Mouse (Mus musculus) heart, embryonic 10.5 days (tissue): ENCODE data around the gene Mogs. TPM values are rescaled to one million over a fixed set of nuclear protein-coding genes. Genes with fewer than 3 reads are reported as not detected.

Experiments
- DNase-seq: peaks from one replicate; pipeline ENCODE4 v3.0.0-alpha.2; 2017; ENCODE audit warnings: low spot score
- H3K27ac ChIP-seq: fragments of 300-500 bp; sonication (generic); 2 replicates; pipeline ENCODE4 v1.5.1; 2016; ENCODE audit warnings: mild to moderate bottlenecking
- H3K27me3 ChIP-seq: fragments of 300-500 bp; sonication (generic); 2 replicates; pipeline ENCODE4 v1.6.1; 2016; ENCODE audit warnings: mild to moderate bottlenecking; ENCODE audit not compliant: poor library complexity, insufficient read depth, severe bottlenecking
- H3K36me3 ChIP-seq: fragments of 300-500 bp; sonication (generic); 2 replicates; pipeline ENCODE4 v1.6.1; 2016; ENCODE audit warnings: mild to moderate bottlenecking, moderate library complexity
- H3K4me1 ChIP-seq: fragments of 300-500 bp; sonication (generic); 2 replicates; pipeline ENCODE4 v1.6.1; 2016; ENCODE audit warnings: mild to moderate bottlenecking
- H3K4me3 ChIP-seq: fragments of 300-500 bp; sonication (generic); 2 replicates; pipeline ENCODE4 v1.5.1; 2016; ENCODE audit warnings: mild to moderate bottlenecking, moderate library complexity
- H3K9me3 ChIP-seq: fragments of 300-500 bp; sonication (generic); 2 replicates; pipeline ENCODE4 v1.6.1; 2016; ENCODE audit warnings: mild to moderate bottlenecking, moderate library complexity
- WGBS: fragments of 180-500 bp; shearing (Covaris S2); methylation state at CpG from one replicate; pipeline ENCODE4 v1.1.7; 2016; 5-methylcytosine and 5-hydroxymethylcytosine counted together
- polyA plus RNA-seq: library from polyadenylated mRNA; unstranded; fragments of >200 nt; fragmentation: Nextera tagmentation; extraction: Ambion mirVana; gene quantifications from 2 replicates; pipeline ENCODE4 v1.2.1, GENCODE M21; 2016

Gene Mogs
- polyA plus RNA-seq, 1 experiment from 2014 or later: 42.5 TPM

DNA sequence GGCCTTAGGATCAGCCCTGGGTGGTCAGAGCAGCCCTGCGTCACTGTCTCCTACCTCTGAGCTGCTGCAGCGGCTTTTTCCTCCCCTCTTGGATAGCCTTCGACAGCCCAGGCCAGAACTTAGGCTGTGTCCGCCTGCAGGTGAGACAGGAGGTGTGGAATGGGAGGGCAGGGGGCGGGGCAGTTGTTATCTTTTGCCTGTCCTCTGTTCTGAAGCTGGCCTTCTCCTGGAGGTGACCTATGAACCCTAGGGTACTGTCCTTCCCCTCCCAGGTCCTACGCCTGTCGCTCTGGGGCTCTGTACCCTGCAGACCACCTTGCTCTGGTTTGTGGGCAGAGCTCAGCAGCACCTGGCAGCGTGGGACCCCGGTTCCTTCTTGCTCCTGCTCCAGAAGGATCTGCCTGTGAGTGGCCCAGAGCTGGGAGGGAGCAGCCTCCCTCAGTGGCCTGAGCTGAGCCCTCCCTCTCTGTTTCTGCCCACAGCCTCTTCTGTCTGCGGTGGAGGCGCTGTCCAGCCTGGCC is 12.1 kb upstream of the Mogs start:
- peaks cover 11% of the 10 kb centered on the region; the same call in 1 of the 2 replicates for H3K36me3 ChIP-seq
- 35% methylated on average over 11 of the region's 11 CpGs for WGBS
- H3K4me3 ChIP-seq: peak overlapping the region; percentile 79
- peaks cover 34% of the 10 kb centered on the region for H3K4me1 ChIP-seq
- peaks cover 20% of the 10 kb centered on the region; the same call in 1 of the 2 replicates for H3K27me3 ChIP-seq
- no peak for DNase-seq
- H3K9me3 ChIP-seq: no peaks in the 10 kb centered on the region
- H3K27ac ChIP-seq: no peak overlapping the region

GRCm38 (mm10) chr6:83104158-83104557 is 11.1 kb upstream of the Mogs start:
- WGBS: 87% methylated on average over 4 of the region's 4 CpGs
- DNase-seq: no peak
- H3K27ac ChIP-seq: no peak overlapping the region

GRCm38 (mm10) chr6:83107566-83108400 is 7.5 kb upstream of the Mogs start:
- peak overlapping the region; percentile 97 for H3K4me3 ChIP-seq
- no peaks in the 10 kb centered on the region for H3K9me3 ChIP-seq
- peak overlapping the region; percentile 98 for H3K27ac ChIP-seq
- peaks cover 9% of the 10 kb centered on the region; the same call in 1 of the 2 replicates for H3K27me3 ChIP-seq
- peak; percentile 93 for DNase-seq
- peaks cover 20% of the 10 kb centered on the region for H3K36me3 ChIP-seq
- peaks cover 29% of the 10 kb centered on the region for H3K4me1 ChIP-seq
- 32% methylated on average over 13 of the region's 13 CpGs for WGBS

More at GRCm38 (mm10) chr6:83104158-83104557, 11.1 kb upstream of the Mogs start:
- H3K9me3 ChIP-seq: no peaks in the 10 kb centered on the region
- peaks cover 13% of the 10 kb centered on the region; the same call in 1 of the 2 replicates for H3K27me3 ChIP-seq
- no peak overlapping the region for H3K4me3 ChIP-seq
- H3K36me3 ChIP-seq: peaks cover 11% of the 10 kb centered on the region; the same call in 1 of the 2 replicates
- peaks cover 39% of the 10 kb centered on the region for H3K4me1 ChIP-seq

- H3K9me3 ChIP-seq: no peaks in the 10 kb centered on the region
- WGBS: under 1% methylated on average over 76 of the region's 76 CpGs
- H3K4me3 ChIP-seq: peak within 1 kb of the TSS; percentile 97
- peak within 1 kb of the TSS; percentile 98 for H3K27ac ChIP-seq
- H3K4me1 ChIP-seq: peaks cover 21% of the 10 kb centered on the region
- peaks cover 20% of the 10 kb centered on the region for H3K36me3 ChIP-seq
- DNase-seq: peak; percentile 93
- H3K27me3 ChIP-seq: no peaks in the 10 kb centered on the region
These were observed 6.3 kb upstream of the Mogs start, which contains the start of gene Mrpl53 for GRCm38 (mm10) chr6:83108762-83109668. TSS of gene Mrpl53 (plus strand) at chr6:83109040.

DNA sequence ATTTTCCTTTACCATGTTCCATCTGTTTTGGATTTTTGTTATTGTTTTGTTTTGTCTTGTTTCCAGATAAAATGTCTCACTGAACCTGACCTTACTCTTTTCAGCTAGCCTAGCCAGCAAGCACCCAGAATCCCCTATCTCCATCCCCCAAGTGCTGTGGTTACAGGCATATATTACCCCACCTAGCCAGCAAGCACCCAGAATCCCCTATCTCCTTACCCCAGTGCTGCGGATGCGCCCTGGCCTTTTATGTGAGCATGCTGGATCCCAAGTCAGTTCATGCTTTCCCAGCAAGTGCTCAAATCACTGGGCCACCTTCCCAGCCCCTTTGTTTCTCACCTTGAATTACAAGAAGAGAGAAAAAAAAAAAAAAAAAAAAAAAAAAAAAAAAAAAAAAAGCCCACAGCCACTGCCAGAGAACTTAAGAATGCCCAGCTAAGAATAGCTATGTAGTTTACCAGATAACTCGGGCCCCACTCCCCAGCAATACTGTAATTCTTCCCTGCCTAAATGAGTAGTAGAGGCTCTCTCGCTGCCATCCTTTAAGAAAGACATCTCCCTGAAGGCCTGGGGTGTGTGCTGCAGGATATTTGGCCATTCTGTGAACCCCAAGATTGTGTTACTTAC is 3.7 kb upstream of the Mogs start:
- Histone ChIP-seq H3K9me3 (no peaks in the 10 kb centered on the region), H3K4me1 (peaks cover 35% of the 10 kb centered on the region), H3K36me3 (peaks cover 17% of the 10 kb centered on the region), H3K27me3 (no peaks in the 10 kb centered on the region), H3K4me3 (no peak overlapping the region), H3K27ac (no peak overlapping the region)
- DNase-seq: no peak
- WGBS: 80% methylated on average over 4 of the region's 4 CpGs

DNA sequence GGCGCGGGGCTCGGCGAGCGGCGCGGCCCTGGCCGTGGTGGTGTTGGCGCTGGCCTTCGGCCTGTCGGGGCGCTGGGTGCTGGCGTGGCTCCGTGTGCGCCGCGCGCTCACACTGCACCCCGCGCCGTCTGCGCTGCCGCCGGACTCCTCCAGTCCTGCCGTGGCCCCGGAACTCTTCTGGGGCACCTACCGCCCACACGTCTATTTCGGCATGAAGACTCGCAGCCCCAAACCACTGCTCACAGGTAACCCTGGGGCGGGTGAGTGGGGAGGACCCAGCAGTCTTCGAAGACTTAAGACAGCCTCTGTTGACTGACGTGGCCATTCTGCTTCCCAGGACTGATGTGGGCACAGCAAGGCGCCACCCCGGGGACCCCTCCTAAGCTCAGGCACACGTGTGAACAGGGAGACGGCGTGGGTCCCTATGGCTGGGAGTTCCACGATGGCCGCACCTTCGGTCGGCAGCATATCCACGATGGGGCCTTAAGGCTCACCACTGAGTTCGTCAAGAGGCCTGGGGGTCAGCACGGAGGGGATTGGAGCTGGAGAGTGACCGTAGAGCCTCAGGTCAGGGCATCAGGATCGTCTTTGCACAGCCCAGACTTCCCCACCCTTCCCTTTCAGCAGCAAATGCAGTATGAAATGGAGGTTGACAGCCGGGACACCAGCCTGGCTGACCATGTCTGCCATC is 531 bp downstream of the Mogs start:
- peaks cover 44% of the 10 kb centered on the region for H3K4me1 ChIP-seq

DNA sequence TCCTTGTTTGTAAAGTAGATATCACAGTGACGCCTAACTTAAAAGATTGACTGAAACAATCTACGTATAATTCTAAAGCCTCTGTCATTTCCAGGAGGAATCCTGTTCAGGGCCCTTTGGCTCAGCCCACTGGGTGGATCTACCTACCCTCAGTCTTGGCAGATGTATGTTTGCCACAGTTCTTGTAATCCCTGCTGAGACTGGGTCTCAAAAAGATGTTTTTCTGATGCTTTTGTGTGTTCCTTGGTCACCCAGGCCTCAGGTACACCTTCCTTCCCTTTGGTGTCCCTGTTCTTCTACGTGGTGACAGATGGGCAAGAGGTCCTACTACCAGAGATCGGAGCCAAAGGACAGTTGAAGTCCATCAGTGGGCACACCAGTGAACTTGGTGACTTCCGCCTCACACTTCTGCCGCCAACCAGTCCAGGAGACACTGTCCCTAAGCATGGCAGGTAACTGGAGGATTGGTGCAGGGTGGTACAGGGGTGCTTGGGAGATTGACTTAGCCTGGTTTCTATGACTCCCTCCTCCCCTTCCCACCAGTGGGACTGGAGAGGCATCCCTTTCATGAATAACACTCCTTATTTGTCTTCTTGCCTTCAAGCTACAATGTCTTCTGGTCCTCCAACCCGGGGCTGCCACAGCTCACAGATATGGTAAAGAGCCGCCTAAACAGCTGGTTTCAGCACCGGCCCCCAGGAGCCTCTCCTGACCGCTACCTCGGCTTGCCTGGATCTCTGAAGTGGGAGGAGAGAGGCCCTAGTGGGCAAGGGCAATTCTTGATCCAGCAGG is 1.3 kb downstream of the Mogs start:
- Histone ChIP-seq H3K4me1 (peaks cover 43% of the 10 kb centered on the region), H3K27ac (peak overlapping the region; percentile 89)
- 76% methylated on average over 11 of the region's 11 CpGs for WGBS

More for the DNA sequence above, 531 bp downstream of the Mogs start:
- Histone ChIP-seq H3K27me3 (no peaks in the 10 kb centered on the region), H3K27ac (peak overlapping the region; percentile 89), H3K9me3 (no peaks in the 10 kb centered on the region), H3K4me3 (peak overlapping the region; percentile 92), H3K36me3 (peaks cover 32% of the 10 kb centered on the region)
- no peak for DNase-seq
- 3% methylated on average over 46 of the region's 48 CpGs for WGBS

DNA sequence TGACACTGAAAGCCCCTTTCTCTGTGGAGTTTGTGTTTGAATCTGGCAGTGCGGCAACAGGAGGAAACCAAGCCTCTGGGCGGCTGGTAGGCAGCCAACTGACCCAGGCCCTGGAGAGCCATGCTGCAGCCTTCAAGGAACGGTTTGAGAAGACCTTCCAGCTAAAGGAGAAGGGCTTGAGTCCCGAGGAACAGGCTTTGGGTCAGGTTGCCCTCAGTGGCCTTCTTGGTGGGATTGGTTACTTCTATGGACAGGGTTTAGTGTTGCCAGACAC is 1.8 kb downstream of the Mogs start:
- Histone ChIP-seq H3K4me1 (peaks cover 45% of the 10 kb centered on the region), H3K36me3 (peaks cover 30% of the 10 kb centered on the region), H3K27ac (no peak overlapping the region), H3K4me3 (0 out of 2 replicates have a peak overlapping the region, but pooled peaks have one; percentile 92), H3K27me3 (no peaks in the 10 kb centered on the region), H3K9me3 (no peaks in the 10 kb centered on the region)
- WGBS: 81% methylated on average over 4 of the region's 4 CpGs
- no peak for DNase-seq

More for the DNA sequence above, 1.3 kb downstream of the Mogs start:
- H3K27me3 ChIP-seq: no peaks in the 10 kb centered on the region
- peak overlapping the region; percentile 92 for H3K4me3 ChIP-seq
- DNase-seq: no peak
- peaks cover 30% of the 10 kb centered on the region for H3K36me3 ChIP-seq
- H3K9me3 ChIP-seq: no peaks in the 10 kb centered on the region

DNA sequence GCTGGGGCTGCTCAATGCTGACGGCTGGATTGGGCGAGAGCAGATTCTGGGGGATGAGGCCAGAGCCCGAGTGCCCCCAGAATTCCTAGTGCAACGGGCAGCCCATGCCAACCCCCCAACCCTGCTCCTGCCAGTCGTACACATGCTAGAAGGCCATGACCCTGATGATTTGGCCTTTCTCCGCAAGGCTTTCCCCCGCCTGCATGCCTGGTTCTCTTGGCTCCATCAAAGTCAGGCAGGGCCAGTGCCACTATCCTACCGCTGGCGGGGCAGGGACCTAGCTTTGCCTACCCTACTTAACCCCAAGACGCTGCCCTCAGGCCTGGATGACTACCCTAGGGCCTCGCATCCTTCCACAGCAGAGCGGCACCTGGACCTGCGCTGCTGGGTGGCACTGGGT is 2.3 kb downstream of the Mogs start:
- no peaks in the 10 kb centered on the region for H3K9me3 ChIP-seq
- peaks cover 50% of the 10 kb centered on the region for H3K4me1 ChIP-seq
- no peak for DNase-seq
- no peak overlapping the region for H3K4me3 ChIP-seq
- WGBS: 92% methylated on average over 13 of the region's 13 CpGs
- no peaks in the 10 kb centered on the region for H3K27me3 ChIP-seq
- H3K27ac ChIP-seq: no peak overlapping the region
- H3K36me3 ChIP-seq: peaks cover 30% of the 10 kb centered on the region

DNA sequence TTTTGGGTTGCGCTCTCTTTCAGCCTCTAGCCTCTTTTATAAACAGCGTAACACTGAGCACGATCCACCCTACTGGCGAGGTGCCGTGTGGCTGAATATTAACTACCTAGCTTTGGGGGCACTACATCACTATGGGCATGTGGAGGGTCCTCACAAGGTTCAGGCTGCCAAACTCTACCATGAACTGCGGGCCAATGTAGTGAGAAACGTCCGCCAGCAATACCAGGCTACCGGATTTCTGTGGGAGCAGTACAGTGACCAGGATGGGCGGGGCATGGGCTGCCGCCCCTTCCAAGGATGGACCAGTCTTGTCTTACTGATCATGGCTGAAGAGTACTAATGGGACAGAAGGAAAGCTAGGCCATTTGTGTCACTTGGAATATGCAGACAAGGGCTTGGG is 3.1 kb downstream of the Mogs start:
- no peaks in the 10 kb centered on the region for H3K9me3 ChIP-seq
- no peak overlapping the region for H3K27ac ChIP-seq
- WGBS: 88% methylated on average over 11 of the region's 11 CpGs
- no peak for DNase-seq
- H3K4me3 ChIP-seq: no peak overlapping the region
- peaks cover 30% of the 10 kb centered on the region for H3K36me3 ChIP-seq
- H3K27me3 ChIP-seq: no peaks in the 10 kb centered on the region
- H3K4me1 ChIP-seq: peaks cover 56% of the 10 kb centered on the region
